Mouse (Mus musculus) forebrain, embryonic 11.5 days (tissue): ENCODE results near the gene Stat5a. TPM values are rescaled to one million over a fixed set of nuclear protein-coding genes. Genes with fewer than 3 reads are reported as not detected.

ENCODE experiments used
- ATAC-seq: fragments of 200-750 bp; cut with Nextera tagmentation; replicated peaks from 2 replicates; pipeline ENCODE4 v1.8.0; 2017; ENCODE audit warnings: moderate TSS enrichment; ENCODE audit not compliant: low FRiP score
- DNase-seq: peaks from one replicate; pipeline ENCODE4 v3.0.0-alpha.2; 2017; ENCODE audit warnings: low spot score
- H3K27ac ChIP-seq: fragments of 300-500 bp; sonication (generic); 2 replicates; pipeline ENCODE4 v1.5.1; 2014; ENCODE audit warnings: low read depth, low read length
- H3K27me3 ChIP-seq: fragments of 300-500 bp; sonication (generic); 2 replicates; pipeline ENCODE4 v1.6.1; 2014; ENCODE audit warnings: mild to moderate bottlenecking, low read length, mixed read lengths; ENCODE audit not compliant: control insufficient read depth, insufficient read depth
- H3K36me3 ChIP-seq: fragments of 300-500 bp; sonication (generic); 2 replicates; pipeline ENCODE4 v1.6.1; 2014; ENCODE audit warnings: mild to moderate bottlenecking, low read length, moderate library complexity, mixed read lengths; ENCODE audit not compliant: control insufficient read depth, insufficient read depth
- H3K4me1 ChIP-seq: fragments of 300-500 bp; sonication (generic); replicated peaks from 2 replicates; pipeline ENCODE4 v1.6.1; 2014; ENCODE audit warnings: low read length, mixed read lengths; ENCODE audit not compliant: control insufficient read depth, insufficient read depth
- H3K4me2 ChIP-seq: fragments of 300-500 bp; sonication (generic); 2 replicates; pipeline ENCODE4 v1.6.1; 2014; ENCODE audit warnings: low read depth, mild to moderate bottlenecking, low read length, moderate library complexity, mixed read lengths; ENCODE audit not compliant: severe bottlenecking
- H3K4me3 ChIP-seq: fragments of 300-500 bp; sonication (generic); 2 replicates; pipeline ENCODE4 v1.5.1; 2014; ENCODE audit warnings: low read depth, low read length
- H3K9ac ChIP-seq: fragments of 300-500 bp; sonication (generic); 2 replicates; pipeline ENCODE4 v1.6.1; 2014; ENCODE audit warnings: low read length
- H3K9me3 ChIP-seq: fragments of 300-500 bp; sonication (generic); 2 replicates; pipeline ENCODE4 v1.6.1; 2016; ENCODE audit warnings: low read length, mixed read lengths; ENCODE audit not compliant: control insufficient read depth
- WGBS: fragments of 180-500 bp; shearing (Covaris S2); extraction: QIAGEN DNeasy Blood & Tissue Kit; methylation state at CpG from one replicate; pipeline ENCODE4 v1.1.7; 2014; 5-methylcytosine and 5-hydroxymethylcytosine counted together
- polyA plus RNA-seq: library from polyadenylated mRNA; unstranded; fragments of >200 nt; fragmentation: Nextera tagmentation; extraction: Ambion mirVana; gene quantifications from 2 replicates; pipeline ENCODE4 v1.2.1, GENCODE M21; 2014

Gene Stat5a
- polyA plus RNA-seq, 1 experiment from 2014 or later, result 1.3 TPM

- Histone ChIP-seq H3K36me3 (no peaks in the 10 kb centered on the region), H3K4me1 (no peaks in the 10 kb centered on the region; the same call in 1 of the 2 replicates), H3K27ac (no peak overlapping the region), H3K9ac (no peak overlapping the region), H3K27me3 (no peaks in the 10 kb centered on the region), H3K4me3 (no peak overlapping the region), H3K9me3 (no peaks in the 10 kb centered on the region), H3K4me2 (no peak overlapping the region)
- WGBS, result 69% methylated on average over 15 of the region's 15 CpGs
- no peak for DNase-seq
- ATAC-seq, result no peak
Measured at GRCm38 (mm10) chr11:100891256-100892123, 32.3 kb downstream of the Stat5a start.

GRCm38 (mm10) chr11:100892435-100892834, 33.3 kb downstream of the Stat5a start:
- Histone ChIP-seq H3K36me3 (no peaks in the 10 kb centered on the region), H3K9me3 (no peaks in the 10 kb centered on the region), H3K27ac (no peak overlapping the region), H3K9ac (no peak overlapping the region), H3K27me3 (no peaks in the 10 kb centered on the region), H3K4me3 (no peak overlapping the region), H3K4me2 (no peak overlapping the region), H3K4me1 (no peaks in the 10 kb centered on the region; the same call in 1 of the 2 replicates)
- DNase-seq, result no peak
- WGBS, result 88% methylated on average over 5 of the region's 5 CpGs
- no peak for ATAC-seq

GRCm38 (mm10) chr11:100893482-100893881, 34.3 kb downstream of the Stat5a start:
- Histone ChIP-seq H3K4me2 (peak overlapping the region; percentile 34; the same call in 1 of the 2 replicates), H3K4me1 (no peaks in the 10 kb centered on the region; the same call in 1 of the 2 replicates), H3K36me3 (no peaks in the 10 kb centered on the region), H3K9me3 (no peaks in the 10 kb centered on the region), H3K9ac (no peak overlapping the region), H3K4me3 (no peak overlapping the region), H3K27ac (no peak overlapping the region), H3K27me3 (no peaks in the 10 kb centered on the region)
- 13% methylated on average over 9 of the region's 9 CpGs for WGBS
- DNase-seq (peak; percentile 92), ATAC-seq (peak; percentile 33; the same call in 1 of the 2 replicates)

- Histone ChIP-seq H3K4me3 (no peak overlapping the region), H3K9ac (no peak overlapping the region), H3K4me1 (peaks cover 2% of the 10 kb centered on the region; the same call in 1 of the 2 replicates), H3K36me3 (no peaks in the 10 kb centered on the region), H3K9me3 (no peaks in the 10 kb centered on the region), H3K27me3 (no peaks in the 10 kb centered on the region), H3K27ac (no peak overlapping the region), H3K4me2 (no peak overlapping the region)
- no peak for DNase-seq
- WGBS, result 82% methylated on average over 9 of the region's 9 CpGs
- ATAC-seq, result no peak
Measured at GRCm38 (mm10) chr11:100894146-100894918, 35.2 kb downstream of the Stat5a start.

- no peak overlapping the region for H3K27ac ChIP-seq
- no peak overlapping the region for H3K4me2 ChIP-seq
- no peak overlapping the region for H3K4me3 ChIP-seq
- WGBS, result 84% methylated on average over 10 of the region's 10 CpGs
- H3K27me3 ChIP-seq, result no peaks in the 10 kb centered on the region
- H3K9me3 ChIP-seq, result no peaks in the 10 kb centered on the region
- DNase-seq (no peak), ATAC-seq (no peak)
- H3K4me1 ChIP-seq, result peaks cover 2% of the 10 kb centered on the region; the same call in 1 of the 2 replicates
- no peaks in the 10 kb centered on the region for H3K36me3 ChIP-seq
- no peak overlapping the region for H3K9ac ChIP-seq
Measured at GRCm38 (mm10) chr11:100896078-100896477, 36.9 kb downstream of the Stat5a start.

- Histone ChIP-seq H3K27me3 (no peaks in the 10 kb centered on the region), H3K36me3 (no peaks in the 10 kb centered on the region), H3K4me3 (no peak overlapping the region), H3K4me2 (no peak overlapping the region), H3K4me1 (peaks cover 2% of the 10 kb centered on the region; the same call in 1 of the 2 replicates), H3K9ac (no peak overlapping the region), H3K9me3 (no peaks in the 10 kb centered on the region; the same call in 1 of the 2 replicates), H3K27ac (no peak overlapping the region)
- DNase-seq (no peak), ATAC-seq (no peak)
- 75% methylated on average over 7 of the region's 7 CpGs for WGBS
Measured at GRCm38 (mm10) chr11:100897294-100898231, 38.4 kb downstream of the Stat5a start.

GRCm38 (mm10) chr11:100898441-100899199, 39.5 kb downstream of the Stat5a start:
- Histone ChIP-seq H3K27ac (no peak overlapping the region), H3K4me1 (peaks cover 2% of the 10 kb centered on the region; the same call in 1 of the 2 replicates), H3K27me3 (no peaks in the 10 kb centered on the region), H3K4me3 (no peak overlapping the region), H3K9me3 (no peaks in the 10 kb centered on the region; the same call in 1 of the 2 replicates), H3K9ac (peak overlapping the region; percentile 9; the same call in 1 of the 2 replicates), H3K36me3 (no peaks in the 10 kb centered on the region), H3K4me2 (no peak overlapping the region)
- ATAC-seq, result no peak
- 67% methylated on average over 16 of the region's 16 CpGs for whole genome bisulfite sequencing
- DNase-seq, result no peak
